Mouse (Mus musculus) hindbrain, postnatal 0 days (tissue): ENCODE measurements around the gene Rgs16. TPM values are rescaled to one million over a fixed set of nuclear protein-coding genes. Genes with fewer than 3 reads are reported as not detected.
A peak's percentile ranks its signal among the peaks of the same experiment; 100 is the strongest.

Source experiments
- ATAC-seq: fragments of 200-750 bp; cut with Nextera tagmentation; 2 replicates; pipeline ENCODE4 v1.8.0; 2017; ENCODE audit warnings: mild to moderate bottlenecking, moderate TSS enrichment, moderate library complexity
- DNase-seq: peaks from one replicate; pipeline ENCODE4 v3.0.0-alpha.2; 2015; ENCODE audit warnings: low spot score
- H3K27ac ChIP-seq: fragments of 300-500 bp; sonication (generic); 2 replicates; pipeline ENCODE4 v1.5.1; 2014; ENCODE audit warnings: mild to moderate bottlenecking
- H3K27me3 ChIP-seq: fragments of 300-500 bp; sonication (generic); 2 replicates; pipeline ENCODE4 v1.6.1; 2014; ENCODE audit warnings: low read length, mixed read lengths; ENCODE audit not compliant: insufficient read depth
- H3K36me3 ChIP-seq: fragments of 300-500 bp; sonication (generic); 2 replicates; pipeline ENCODE4 v1.6.1; 2014; ENCODE audit warnings: low read length, mixed read lengths; ENCODE audit not compliant: insufficient read depth
- H3K4me1 ChIP-seq: fragments of 300-500 bp; sonication (generic); 2 replicates; pipeline ENCODE4 v1.6.1; 2014; ENCODE audit warnings: antibody characterized with exemption, low read length, mixed read lengths; ENCODE audit not compliant: insufficient read depth
- H3K4me2 ChIP-seq: fragments of 300-500 bp; sonication (generic); 2 replicates; pipeline ENCODE4 v1.6.1; 2014; ENCODE audit warnings: low read depth, mild to moderate bottlenecking, low read length, moderate library complexity, mixed read lengths
- H3K4me3 ChIP-seq: fragments of 300-500 bp; sonication (generic); 2 replicates; pipeline ENCODE4 v1.5.1; 2014; ENCODE audit warnings: low read length
- H3K9ac ChIP-seq: fragments of 300-500 bp; sonication (generic); replicated peaks from 2 replicates; pipeline ENCODE4 v1.6.1; 2014; ENCODE audit warnings: mild to moderate bottlenecking, low read length, moderate library complexity, mixed read lengths
- H3K9me3 ChIP-seq: fragments of 300-500 bp; sonication (generic); 2 replicates; pipeline ENCODE4 v1.6.1; 2016; ENCODE audit warnings: low read length, mixed read lengths
- CTCF ChIP-seq: IDR thresholded peaks from 2 replicates; pipeline ENCODE4 v1.5.1; 2016; ENCODE audit warnings: antibody characterized with exemption, control low read depth, low read depth
- WGBS: fragments of 180-500 bp; shearing (Covaris S2); extraction: QIAGEN DNeasy Blood & Tissue Kit; methylation state at CpG from one replicate; pipeline ENCODE4 v1.1.7; 2014; 5-methylcytosine and 5-hydroxymethylcytosine counted together
- polyA plus RNA-seq: library from polyadenylated mRNA; unstranded; fragments of >200 nt; fragmentation: Nextera tagmentation; extraction: Ambion mirVana; gene quantifications from 2 replicates; pipeline ENCODE4 v1.2.1, GENCODE M21; 2015
- total RNA-seq: library from RNA; depleted of rRNA; stranded (reverse); fragments of >200 nt; gene quantifications from 2 replicates; pipeline ENCODE4 v1.2.3, GENCODE M21; 2014

Rgs16 gene
- total and polyA plus RNA-seq, 2 experiments from 2014 or later = 4.3 to 6.7 TPM

DNA sequence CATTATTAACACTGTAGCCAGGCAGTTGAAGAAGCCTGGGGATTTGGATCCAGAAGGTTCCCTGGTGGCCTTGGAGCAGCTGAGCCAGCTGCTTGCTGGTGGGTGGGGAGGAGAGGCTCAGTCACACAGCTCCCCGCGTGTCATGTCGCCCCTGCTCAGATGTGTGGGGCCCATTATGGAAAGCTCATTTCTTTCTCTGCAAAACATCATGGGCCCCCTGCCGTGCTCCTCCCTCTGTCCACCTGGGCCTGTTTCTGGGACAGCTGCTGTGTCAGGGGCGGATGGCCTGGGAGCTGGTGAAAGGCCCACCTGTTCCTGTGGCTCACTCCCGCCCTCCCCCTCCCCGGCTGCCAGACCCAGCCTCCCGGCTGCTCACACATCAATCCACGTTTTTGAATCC, 7.0 kb upstream of the Rgs16 start:
- Histone ChIP-seq H3K9me3 (no peaks in the 10 kb centered on the region), H3K36me3 (no peaks in the 10 kb centered on the region), H3K27ac (no peak overlapping the region), H3K27me3 (no peaks in the 10 kb centered on the region), H3K9ac (no peak overlapping the region), H3K4me3 (no peak overlapping the region), H3K4me1 (peaks cover 17% of the 10 kb centered on the region; the same call in 1 of the 2 replicates), H3K4me2 (no peak overlapping the region)
- no peak for DNase-seq
- 30% methylated on average over 9 of the region's 9 CpGs for WGBS
- peak; percentile 22; the same call in 1 of the 2 replicates for ATAC-seq
- no peak for TF ChIP-seq CTCF

DNA sequence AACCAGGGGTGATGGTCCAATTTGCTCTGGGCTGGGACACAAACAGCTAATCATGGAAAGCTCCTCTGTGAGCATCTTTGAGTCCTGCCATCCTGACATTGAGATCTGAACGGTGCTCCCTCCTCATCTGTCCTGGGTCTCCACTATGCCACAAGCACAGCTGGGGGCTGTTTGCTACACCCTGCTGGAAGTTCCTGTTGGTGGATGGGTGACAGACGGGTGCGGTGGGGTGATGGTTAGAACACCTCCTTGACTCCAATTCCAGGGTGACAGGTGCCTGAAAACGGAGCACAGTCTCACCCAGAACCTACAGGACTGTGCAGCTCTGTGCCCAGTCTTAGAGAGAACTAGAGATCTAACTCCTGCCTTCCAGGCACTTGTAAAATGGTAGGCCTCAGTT, 5.3 kb upstream of the Rgs16 start:
- Histone ChIP-seq H3K4me1 (peaks cover 17% of the 10 kb centered on the region; the same call in 1 of the 2 replicates), H3K27me3 (no peaks in the 10 kb centered on the region), H3K27ac (no peak overlapping the region), H3K9ac (no peak overlapping the region), H3K4me3 (no peak overlapping the region), H3K4me2 (no peak overlapping the region), H3K36me3 (no peaks in the 10 kb centered on the region), H3K9me3 (no peaks in the 10 kb centered on the region)
- TF ChIP-seq CTCF = no peak
- DNase-seq = no peak
- no peak for ATAC-seq
- WGBS = 84% methylated on average over 4 of the region's 4 CpGs

DNA sequence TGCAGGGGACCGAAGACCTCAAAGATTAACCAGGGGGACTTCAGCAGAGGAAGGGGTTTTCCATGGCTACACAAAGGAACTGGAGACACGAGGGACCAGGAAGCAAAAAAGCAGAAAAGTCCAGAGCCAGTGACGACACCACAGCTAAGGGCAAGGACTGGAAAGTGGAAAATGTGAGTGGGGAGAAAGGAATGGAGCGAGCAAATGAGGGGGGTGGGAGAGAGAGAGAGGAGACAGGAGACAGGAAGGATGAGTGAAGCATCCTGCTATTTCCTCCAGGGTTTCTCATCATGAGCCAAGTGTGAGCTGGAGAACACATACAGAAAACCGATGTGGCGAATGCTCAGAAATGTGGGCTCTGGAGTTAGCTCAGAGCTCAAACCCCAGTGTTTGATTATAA, 4.1 kb upstream of the Rgs16 start:
- no peak for ATAC-seq
- 61% methylated on average over 6 of the region's 6 CpGs for WGBS
- Histone ChIP-seq H3K4me3 (no peak overlapping the region), H3K27ac (no peak overlapping the region), H3K36me3 (no peaks in the 10 kb centered on the region), H3K4me1 (peaks cover 17% of the 10 kb centered on the region; the same call in 1 of the 2 replicates), H3K4me2 (no peak overlapping the region), H3K27me3 (no peaks in the 10 kb centered on the region), H3K9me3 (no peaks in the 10 kb centered on the region), H3K9ac (no peak overlapping the region)
- no peak for TF ChIP-seq CTCF
- DNase-seq = no peak

DNA sequence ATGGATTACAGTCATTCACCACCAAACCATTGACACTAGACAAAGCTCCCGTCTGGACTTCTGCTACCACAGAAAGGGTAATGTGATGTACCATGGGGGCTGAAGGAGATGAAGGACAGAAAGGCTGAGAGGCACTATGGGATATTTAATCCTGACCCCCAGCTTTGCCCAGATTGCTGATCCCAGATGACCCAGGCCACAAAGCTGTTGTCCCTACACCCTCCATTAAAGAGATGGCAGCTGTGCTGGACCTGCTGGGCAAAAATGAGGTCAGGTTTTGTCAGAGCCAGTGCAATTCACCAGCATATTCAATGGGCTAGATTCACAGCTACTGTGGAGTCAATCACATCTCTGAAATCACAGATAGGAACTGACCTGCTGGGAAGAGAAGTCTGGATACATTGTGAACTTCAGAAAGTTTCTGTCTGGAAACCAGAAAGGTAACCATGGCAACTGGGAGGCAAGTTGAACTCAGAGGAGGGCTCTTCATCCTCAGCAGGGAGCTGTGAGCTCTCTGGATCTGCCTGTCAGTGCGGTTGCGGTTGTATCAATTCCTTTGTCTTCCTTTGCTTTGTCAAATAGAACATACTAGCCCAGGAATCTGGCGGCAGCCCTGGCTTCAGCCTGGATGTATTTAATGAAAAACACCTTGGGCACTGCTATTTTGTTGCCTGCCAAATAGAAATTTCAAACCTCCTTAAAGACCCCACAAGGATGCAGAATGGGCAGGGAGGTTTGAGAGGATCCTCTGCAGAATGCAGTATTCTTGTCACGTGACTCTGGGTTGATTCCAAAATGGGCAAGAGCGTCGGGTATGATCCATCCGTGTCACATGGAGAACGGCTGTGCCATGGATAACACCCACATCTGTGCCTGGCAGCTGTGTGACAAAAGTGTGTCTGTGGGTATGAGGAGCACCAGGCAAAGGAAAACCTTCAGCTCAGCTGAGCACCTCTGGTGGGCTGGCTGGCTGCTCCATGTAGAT, 2.8 kb upstream of the Rgs16 start:
- no peak for TF ChIP-seq CTCF
- 17% methylated on average over 9 of the region's 9 CpGs for WGBS
- peak; percentile 82 for DNase-seq
- Histone ChIP-seq H3K36me3 (no peaks in the 10 kb centered on the region), H3K4me2 (no peak overlapping the region), H3K27me3 (no peaks in the 10 kb centered on the region), H3K9me3 (no peaks in the 10 kb centered on the region), H3K9ac (no peak overlapping the region), H3K27ac (peak overlapping the region; percentile 17; the same call in 1 of the 2 replicates), H3K4me3 (no peak overlapping the region), H3K4me1 (peaks cover 17% of the 10 kb centered on the region; the same call in 1 of the 2 replicates)
- peak; percentile 52 for ATAC-seq

DNA sequence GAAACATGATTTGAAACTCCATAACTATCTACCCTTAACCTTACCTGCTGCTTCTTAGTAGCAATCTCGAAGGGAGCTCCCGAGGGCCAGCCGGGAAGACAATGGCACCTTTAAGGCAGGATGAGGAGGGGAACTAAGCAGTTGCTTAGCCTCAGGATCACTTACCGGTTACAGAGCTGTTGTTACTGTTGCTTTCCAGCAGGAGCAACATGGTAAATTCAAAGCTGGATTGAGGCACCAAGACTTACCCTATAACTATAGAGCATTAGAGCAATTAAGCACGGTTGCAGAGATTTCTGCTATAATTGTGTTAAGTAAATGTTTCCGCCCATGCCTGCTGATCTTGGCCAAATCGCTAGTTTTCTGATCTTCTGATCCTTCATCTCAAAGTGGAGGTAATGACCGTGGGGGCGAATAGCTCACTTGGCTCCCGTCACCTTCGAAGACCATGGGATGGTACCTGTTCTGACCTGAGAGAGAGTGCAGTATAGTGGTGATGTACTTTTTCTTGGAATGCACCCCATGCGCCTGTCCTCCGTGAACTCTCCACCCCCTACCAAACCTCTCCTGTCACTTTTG, 623 bp upstream of the Rgs16 start:
- 25% methylated on average over 13 of the region's 13 CpGs for WGBS
- Histone ChIP-seq H3K4me3 (peak overlapping the region; percentile 42), H3K36me3 (no peaks in the 10 kb centered on the region), H3K4me2 (peak overlapping the region; percentile 69), H3K9ac (0 out of 2 replicates have a peak overlapping the region, but pooled peaks have one; percentile 33), H3K27me3 (no peaks in the 10 kb centered on the region), H3K27ac (no peak overlapping the region), H3K4me1 (peaks cover 17% of the 10 kb centered on the region; the same call in 1 of the 2 replicates), H3K9me3 (no peaks in the 10 kb centered on the region)
- ATAC-seq (no peak), DNase-seq (peak; percentile 46)
- TF ChIP-seq CTCF = peak; percentile 43; the same call in 1 of the 2 replicates

DNA sequence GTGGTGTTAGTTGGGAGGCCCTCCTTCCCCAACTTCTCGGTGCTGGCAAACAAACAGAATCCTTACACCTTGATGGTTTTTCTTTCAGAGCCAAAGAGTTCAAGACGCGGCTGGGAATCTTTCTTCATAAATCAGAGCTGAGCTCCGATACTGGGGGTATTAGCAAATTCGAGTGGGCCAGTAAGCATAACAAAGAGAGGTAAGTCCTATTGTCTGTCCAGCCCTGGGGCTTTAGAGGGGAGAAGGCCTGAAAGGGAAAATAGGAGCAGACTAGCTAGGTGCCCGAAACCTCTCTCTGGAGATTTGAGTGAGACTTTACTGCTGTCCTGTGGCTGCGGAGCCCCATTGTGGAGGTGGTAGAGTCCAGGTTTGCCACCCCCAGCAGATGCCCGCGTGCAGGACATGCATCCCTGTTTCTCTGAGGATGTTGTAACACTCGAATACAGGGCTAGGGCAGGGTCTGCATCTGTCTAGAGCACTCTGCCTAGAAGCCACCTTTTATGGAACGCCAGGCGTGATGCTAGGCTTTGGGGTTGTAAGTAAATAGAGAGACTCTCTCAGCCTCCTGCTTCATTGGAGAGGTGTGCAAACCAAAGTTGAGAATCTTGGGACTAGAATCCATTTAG, 739 bp downstream of the Rgs16 start:
- Histone ChIP-seq H3K27ac (no peak overlapping the region), H3K4me3 (peak overlapping the region; percentile 42), H3K4me1 (peaks cover 17% of the 10 kb centered on the region; the same call in 1 of the 2 replicates), H3K4me2 (peak overlapping the region; percentile 69), H3K9ac (no peak overlapping the region), H3K36me3 (no peaks in the 10 kb centered on the region), H3K27me3 (no peaks in the 10 kb centered on the region), H3K9me3 (no peaks in the 10 kb centered on the region)
- no peak for TF ChIP-seq CTCF
- DNase-seq (no peak), ATAC-seq (no peak)
- WGBS = 34% methylated on average over 12 of the region's 12 CpGs
